Mouse (Mus musculus) spleen, postnatal 0 days (tissue): ENCODE data around the gene Vhl. TPM values are rescaled to one million over a fixed set of nuclear protein-coding genes. Genes with fewer than 3 reads are reported as not detected.

ENCODE experiments used
- polyA plus RNA-seq: library from polyadenylated mRNA; unstranded; fragments of >200 nt; fragmentation: Nextera tagmentation; extraction: Ambion mirVana; gene quantifications from 2 replicates; pipeline ENCODE4 v1.2.1, GENCODE M21; 2015

Vhl gene
- 16.0 and 19.0 TPM in 2 replicates for polyA plus RNA-seq

GRCm38 (mm10) chr6:113623941-113624751, at the start of gene Vhl:
TSS of gene Vhl (plus strand) at chr6:113623959.

GRCm38 (mm10) chr6:113600543-113601139, 23.1 kb upstream of the Vhl start, which contains the start of gene Fancd2os:
TSS of gene Fancd2os (minus strand) at chr6:113600715.

GRCm38 (mm10) chr6:113604432-113605223, 19.1 kb upstream of the Vhl start, which contains the start of gene Brk1:
TSS of gene Brk1 (plus strand) at chr6:113604772.

GRCm38 (mm10) chr6:113638302-113639040, 14.7 kb downstream of the Vhl start, which contains the start of gene Irak2:
TSS of gene Irak2 (plus strand) at chr6:113638467.

Other genes starting within 250 kb of the Vhl start
- gene Tada3, start 246.1 kb upstream of the Vhl start, polyA plus RNA-seq, result 22.3 and 24.9 TPM in 2 replicates
- 304 and 358 TPM in 2 replicates for gene Arpc4, start 245.8 kb upstream of the Vhl start, polyA plus RNA-seq
- gene Ttll3, start 234.7 kb upstream of the Vhl start, polyA plus RNA-seq, result 2.3 and 3.7 TPM in 2 replicates
- gene Rpusd3, start 204.6 kb upstream of the Vhl start, polyA plus RNA-seq, result 11.3 and 11.5 TPM in 2 replicates
- gene Cidec, start 188.2 kb upstream of the Vhl start, polyA plus RNA-seq, result not detected in 2 replicates
- 38.3 and 39.6 TPM in 2 replicates for gene Jagn1, start 181.4 kb upstream of the Vhl start, polyA plus RNA-seq
- gene Il17re, start 165.5 kb upstream of the Vhl start, polyA plus RNA-seq, result 1.2 and 1.5 TPM in 2 replicates
- 4.9 and 6.2 TPM in 2 replicates for gene Il17rc, start 152.5 kb upstream of the Vhl start, polyA plus RNA-seq
- 4.4 and 7.4 TPM in 2 replicates for gene Creld1, start 140.7 kb upstream of the Vhl start, polyA plus RNA-seq
- 0.05 and 0.11 TPM in 2 replicates for gene Prrt3, start 122.0 kb upstream of the Vhl start, polyA plus RNA-seq
- gene Emc3, start 92.3 kb upstream of the Vhl start, polyA plus RNA-seq, result 53.2 and 56.0 TPM in 2 replicates
- gene Fancd2, start 92.3 kb upstream of the Vhl start, polyA plus RNA-seq, result 11.9 and 15.6 TPM in 2 replicates
- 0.37 TPM in 1 of 2 replicates, not detected in the other for gene Fancd2os, start 23.2 kb upstream of the Vhl start, polyA plus RNA-seq
- 138 and 155 TPM in 2 replicates for gene Brk1, start 19.2 kb upstream of the Vhl start, polyA plus RNA-seq
- 6.9 and 9.2 TPM in 2 replicates for gene Irak2, start 14.5 kb downstream of the Vhl start, polyA plus RNA-seq
- gene Tatdn2, start 73.1 kb downstream of the Vhl start, polyA plus RNA-seq, result 0.74 and 1.2 TPM in 2 replicates
- 0.89 and 1.2 TPM in 2 replicates for gene Ghrl, start 95.9 kb downstream of the Vhl start, polyA plus RNA-seq
- 108 and 113 TPM in 2 replicates for gene Sec13, start 116.8 kb downstream of the Vhl start, polyA plus RNA-seq